Mouse (Mus musculus) gastrocnemius, adult 8-10 months (tissue): ENCODE data around the gene Ascc2. TPM values are rescaled to one million over a fixed set of nuclear protein-coding genes. Genes with fewer than 3 reads are reported as not detected.
A peak's percentile ranks its signal among the peaks of the same experiment; 100 is the strongest.
"Not testable (repeated sequence)": the region's sequence is repeated elsewhere in the genome, so short reads cannot be mapped to it uniquely, and the experiment has no call there.

Source experiments
- DNase-seq, 2 experiments: peaks; one replicate each; pipeline ENCODE4 v3.0.0; 2022; ENCODE audit warnings: low spot score in 2 of 2
- total RNA-seq, 4 experiments: library from RNA; stranded (reverse); gene quantifications; 2 replicates each; pipeline ENCODE4 v1.2.4; 2022

Gene Ascc2
- total RNA-seq, 4 experiments from 2014 or later, result 15.6 to 18.7 (median 16.5) TPM

GRCm38 (mm10) chr11:4683516-4683915, 46.0 kb downstream of the Ascc2 start:
- no peak for DNase-seq

DNA sequence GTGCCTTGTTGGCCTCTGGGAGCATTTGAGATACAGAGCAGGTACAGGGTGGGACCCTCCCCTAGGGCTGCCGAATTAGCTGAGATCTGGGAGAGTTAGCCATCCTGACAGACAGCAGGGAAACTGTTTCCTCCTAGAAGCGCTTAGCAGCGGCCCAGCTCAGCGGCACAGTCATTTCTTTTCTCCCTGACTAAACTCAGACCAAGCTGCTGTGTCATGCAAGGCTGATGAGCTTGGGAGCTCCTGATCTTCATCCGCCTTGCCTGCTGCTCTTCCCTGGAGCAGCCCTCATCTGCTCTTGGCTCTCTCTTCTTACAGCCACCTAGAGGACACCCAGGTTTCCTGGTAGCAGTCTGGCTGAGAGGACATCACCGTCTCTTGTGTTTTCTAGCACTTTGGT, 46.6 kb downstream of the Ascc2 start:
- no peak for DNase-seq

- no peak for DNase-seq
Measured at GRCm38 (mm10) chr11:4685071-4685470, 47.5 kb downstream of the Ascc2 start.

DNA sequence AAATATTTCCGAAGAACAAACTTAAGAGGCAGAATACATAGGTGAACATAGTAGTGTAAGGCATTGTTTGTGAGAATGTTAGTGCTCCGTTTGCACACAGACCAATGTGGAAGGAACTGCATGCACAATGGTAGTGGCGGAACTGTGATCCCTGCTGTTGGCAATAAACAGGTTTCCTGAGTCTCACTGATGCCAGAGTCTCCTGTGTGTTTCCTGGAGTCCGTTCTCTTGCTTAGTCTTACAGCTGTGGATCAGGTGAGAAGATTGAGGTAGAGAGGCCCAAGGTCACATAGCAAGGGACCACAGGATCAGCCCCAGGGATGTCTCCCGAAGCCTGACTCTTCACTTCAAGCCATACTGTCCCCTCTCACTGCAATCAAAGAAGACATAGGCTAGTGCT, 48.0 kb downstream of the Ascc2 start:
- DNase-seq, result no peak

GRCm38 (mm10) chr11:4687027-4687426, 49.5 kb downstream of the Ascc2 start:
- no peak for DNase-seq

GRCm38 (mm10) chr11:4687874-4688273, 50.3 kb downstream of the Ascc2 start:
- DNase-seq, result no peak

DNA sequence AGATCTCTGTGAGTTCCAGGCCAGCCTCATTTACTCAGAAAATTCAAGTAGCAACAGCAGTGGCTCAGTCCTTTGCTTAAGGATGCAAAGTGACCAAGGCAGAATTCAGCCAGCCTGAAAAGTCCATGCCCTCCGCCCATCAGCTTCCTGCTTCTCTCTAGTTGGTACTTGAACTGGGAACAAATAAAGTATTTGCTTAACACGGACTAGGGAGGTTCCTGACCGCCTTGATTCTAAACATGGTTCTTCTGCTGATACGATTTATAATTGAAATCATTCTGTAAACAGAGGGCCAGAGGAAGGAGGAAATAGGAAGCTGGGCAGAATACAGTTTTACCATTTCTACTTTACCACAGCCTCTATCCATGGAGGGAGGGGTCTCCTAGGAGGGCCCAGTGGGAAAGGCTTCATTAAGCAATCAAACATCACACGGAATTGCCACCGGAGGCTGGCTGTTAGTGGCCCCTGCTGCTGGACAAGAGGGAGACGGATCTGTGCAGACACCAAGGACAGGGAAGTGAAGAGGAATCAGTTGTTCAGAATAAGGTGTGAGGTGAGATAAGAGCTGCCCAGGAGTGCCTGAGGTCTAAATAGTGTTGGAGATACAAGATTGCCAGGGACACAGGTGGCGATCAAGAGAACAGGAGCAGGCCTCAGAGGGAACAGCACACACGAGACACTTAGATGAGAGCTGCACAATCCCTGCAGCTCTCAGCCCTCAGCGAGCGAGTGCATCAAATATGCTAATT, 51.3 kb downstream of the Ascc2 start:
- DNase-seq, result no peak

- no peak for DNase-seq
Measured at GRCm38 (mm10) chr11:4690353-4690752, 52.8 kb downstream of the Ascc2 start.

DNA sequence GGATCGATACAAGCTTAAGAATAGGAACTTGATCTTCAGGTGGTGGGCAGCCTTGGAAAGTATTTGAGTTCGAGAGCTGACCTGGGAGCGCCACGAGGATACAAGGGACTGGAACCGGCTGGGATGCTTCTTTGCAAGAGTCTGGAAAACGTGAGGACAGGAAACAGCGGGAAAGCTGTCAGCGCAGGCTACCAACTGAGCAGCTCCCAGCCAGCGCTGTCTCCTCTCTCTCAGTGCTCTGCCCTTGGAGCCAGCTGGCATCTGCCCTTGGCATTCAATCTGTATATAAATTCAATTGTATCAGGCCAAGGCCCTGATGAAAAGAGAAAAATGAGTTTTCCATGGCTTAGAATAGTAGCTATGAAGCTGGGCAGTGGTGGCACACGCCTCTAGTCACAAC, 53.7 kb downstream of the Ascc2 start:
- no peak for DNase-seq

DNA sequence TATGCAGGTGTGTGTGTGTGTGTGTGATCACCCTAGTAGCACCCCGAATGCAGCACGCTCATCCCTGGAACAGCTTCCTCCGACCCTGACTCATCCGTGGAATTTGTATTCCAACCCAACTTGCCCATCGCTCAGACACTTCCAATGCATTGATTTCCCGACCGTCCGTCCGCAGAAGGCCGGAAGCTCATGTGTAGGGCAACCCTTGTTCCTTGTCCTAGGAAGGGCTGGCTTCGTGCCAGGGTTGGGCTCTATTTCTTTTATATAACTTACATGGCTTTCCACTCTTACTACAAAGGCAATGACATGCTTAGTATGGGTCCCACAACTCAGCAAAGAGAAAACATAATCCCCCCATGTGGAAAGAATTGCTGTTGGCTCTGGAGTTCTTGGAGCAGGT, 54.6 kb downstream of the Ascc2 start:
- DNase-seq, result no peak

- no peak for DNase-seq
Measured at GRCm38 (mm10) chr11:4697043-4697983, 59.8 kb downstream of the Ascc2 start.

DNA sequence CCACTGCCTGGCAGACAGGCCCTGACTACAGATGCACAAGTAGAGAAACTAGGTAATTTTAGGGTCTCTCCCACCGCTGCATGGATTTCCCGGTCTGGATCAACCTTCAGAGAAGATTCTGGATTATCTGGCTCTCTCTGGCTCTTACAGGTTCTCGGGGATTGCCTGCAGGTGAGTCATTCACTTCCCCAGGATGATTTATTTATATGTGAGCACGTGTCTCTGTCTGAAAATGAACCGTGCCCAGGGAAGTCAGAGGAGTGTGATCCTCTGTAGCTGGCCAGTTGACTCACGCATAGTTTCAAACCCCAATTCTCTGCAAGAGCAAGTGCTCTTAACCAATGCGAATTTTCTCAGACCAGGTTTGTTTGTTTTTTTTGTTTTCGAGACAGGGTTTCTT, 63.2 kb downstream of the Ascc2 start:
- DNase-seq, result no peak

- no peak for DNase-seq
Measured at GRCm38 (mm10) chr11:4703688-4704071, 66.1 kb downstream of the Ascc2 start.

- DNase-seq, result peak; percentile 80 to 88
Measured at GRCm38 (mm10) chr11:4704072-4704964, 66.8 kb downstream of the Ascc2 start, which contains the start of the genes Uqcr10 and Zmat5. Gene Uqcr10, minus strand, starts transcription at chr11:4704342. Gene Zmat5, plus strand, starts transcription at chr11:4704678.

DNA sequence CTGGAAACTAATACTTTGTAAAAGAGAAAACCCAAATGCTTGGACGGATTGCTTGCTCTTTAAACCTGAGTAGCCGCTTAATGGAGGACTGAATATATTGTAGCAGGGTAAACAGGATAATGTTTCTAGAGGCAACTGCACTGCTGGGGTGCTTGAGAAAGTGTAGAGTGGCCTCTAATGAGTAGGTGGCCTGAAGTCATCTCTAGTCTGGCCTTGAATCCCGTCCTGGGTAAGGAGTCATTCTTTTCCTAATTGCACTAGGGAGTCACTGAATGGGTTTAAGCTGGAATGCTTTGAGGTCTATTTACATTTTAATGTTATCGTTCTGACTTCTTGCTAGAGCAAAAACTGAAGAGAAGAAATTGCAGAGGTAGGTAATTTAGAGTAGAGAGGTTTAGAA, 67.6 kb downstream of the Ascc2 start:
- DNase-seq, result no peak

DNA sequence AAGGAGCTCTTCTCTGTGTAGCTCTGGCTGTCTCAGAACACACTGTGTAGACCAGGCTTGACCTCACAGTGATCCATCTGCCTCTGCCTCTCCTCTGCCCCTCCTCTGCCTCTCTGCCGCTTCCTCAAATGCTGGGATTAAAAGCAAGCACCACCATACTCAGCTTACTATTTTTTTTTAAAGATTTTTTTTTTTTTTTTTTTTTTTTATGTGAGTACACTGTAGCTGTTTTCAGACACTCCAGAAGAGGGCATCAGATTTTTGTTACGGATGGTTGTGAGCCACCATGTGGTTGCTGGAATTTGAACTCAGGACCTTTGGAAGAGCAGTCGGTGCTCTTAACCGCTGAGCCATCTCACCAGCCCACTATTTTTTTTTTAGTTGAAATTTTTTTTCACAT, 72.6 kb downstream of the Ascc2 start:
- DNase-seq, result not testable (repeated sequence)

- DNase-seq, result no peak
Measured at GRCm38 (mm10) chr11:4712822-4713221, 75.3 kb downstream of the Ascc2 start.

- no peak for DNase-seq
Measured at GRCm38 (mm10) chr11:4714727-4715126, 77.2 kb downstream of the Ascc2 start.

GRCm38 (mm10) chr11:4715596-4715995, 78.0 kb downstream of the Ascc2 start:
- DNase-seq, result no peak

- no peak for DNase-seq
Measured at GRCm38 (mm10) chr11:4716530-4717236, 79.1 kb downstream of the Ascc2 start.

GRCm38 (mm10) chr11:4718548-4718947, 81.0 kb downstream of the Ascc2 start:
- DNase-seq, result no peak
